Mouse (Mus musculus): ENCODE measurements around the gene Plekhg5.

GRCm38 (mm10) chr4:152114080-152114479, 41.8 kb downstream of the Plekhg5 start:
- no peak for TF ChIP-seq CTCF (IDR thresholded peaks at IDR 0.05; ENCODE audit: low read depth)
- TF ChIP-seq EP300 (IDR thresholded peaks at IDR 0.05; ENCODE audit: low read depth), result no peak

All from liver, postnatal 0 days (tissue).